Mouse (Mus musculus): ENCODE measurements around the gene Ptch1. TPM values are rescaled to one million over a fixed set of nuclear protein-coding genes. Genes with fewer than 3 reads are reported as not detected.

The Ptch1 gene
- total and polyA plus RNA-seq, 3 experiments, result 7.5 to 79.0 (median 23.4) TPM

- Histone ChIP-seq H3K4me3 (ENCODE audit: control insufficient read depth in 1 of 2, insufficient read depth in 1 of 2, low read depth in 2 of 2, low read length in 2 of 2) (no peak overlapping the region), H3K27ac (ENCODE audit: control insufficient read depth, low read depth, low read length) (no peak overlapping the region), H3K4me1 (ENCODE audit: control insufficient read depth in 1 of 2, insufficient read depth in 2 of 2, low read length in 2 of 2) (no peaks in the 10 kb centered on the region), H3K79me2 (ENCODE audit: control insufficient read depth, insufficient read depth, low read length, poor library complexity) (no peaks in the 10 kb centered on the region), H3K9me3 (replicated peaks; ENCODE audit: insufficient read depth, low read length) (no peaks in the 10 kb centered on the region), H3K9ac (ENCODE audit: control insufficient read depth, low read depth, low read length, poor library complexity, severe bottlenecking) (no peak overlapping the region), H3K36me3 (ENCODE audit: control insufficient read depth in 1 of 2, insufficient read depth in 2 of 2, low read length in 2 of 2) (no peaks in the 10 kb centered on the region), H3K27me3 (ENCODE audit: control insufficient read depth in 1 of 2, insufficient read depth in 2 of 2, low read length in 2 of 2) (peaks cover 0 to 3% of the 10 kb centered on the region in 2 experiments; a peak in 1 of 4 replicates)
- no peak for DNase-seq (ENCODE audit: low read depth, low spot score)
- no peak for TF ChIP-seq EP300 (IDR thresholded peaks at IDR 0.05; ENCODE audit: low read depth in 1 of 2, low read length in 2 of 2)
- TF ChIP-seq NELFE (IDR thresholded peaks at IDR 0.05; ENCODE audit: low read depth, low read length), result no peak
- TF ChIP-seq JUND (IDR thresholded peaks at IDR 0.05; ENCODE audit: low read depth, low read length), result no peak
- 0 out of 2 replicates have a peak, but pooled peaks have one; percentile 5 for TF ChIP-seq SMC3 (IDR thresholded peaks at IDR 0.05; ENCODE audit: low read depth, low read length)
- TF ChIP-seq CTCF (IDR thresholded peaks at IDR 0.05 in 2 of 3, conservative IDR thresholded peaks at IDR 0.05 in 1 of 3; ENCODE audit: control insufficient read depth in 1 of 3, insufficient read depth in 1 of 3, low read depth in 2 of 3, low read length in 3 of 3, poor library complexity in 1 of 3, severe bottlenecking in 1 of 3), result peak in 1 of 3 experiments; percentile 14; a peak in 1 of 6 replicates
Observed at GRCm38 (mm10) chr13:63502391-63502790, 71.0 kb downstream of the Ptch1 start.

- no peaks in the 10 kb centered on the region for H3K9me3 ChIP-seq (replicated peaks; ENCODE audit: insufficient read depth, low read length)
- no peak overlapping the region for H3K9ac ChIP-seq (ENCODE audit: control insufficient read depth, low read depth, low read length, poor library complexity, severe bottlenecking)
- no peaks in the 10 kb centered on the region for H3K4me1 ChIP-seq (ENCODE audit: control insufficient read depth in 1 of 2, insufficient read depth in 2 of 2, low read length in 2 of 2)
Observed at GRCm38 (mm10) chr13:63499489-63499888, 73.9 kb downstream of the Ptch1 start.

GRCm38 (mm10) chr13:63496646-63497582, 76.5 kb downstream of the Ptch1 start, which contains the start of gene Fancc:
Gene Fancc, minus strand, starts transcription at chr13:63497278.
- Histone ChIP-seq H3K79me2 (ENCODE audit: control insufficient read depth, insufficient read depth, low read length, poor library complexity) (no peaks in the 10 kb centered on the region), H3K27ac (ENCODE audit: control insufficient read depth, low read depth, low read length) (no peak within 1 kb of the TSS), H3K9ac (ENCODE audit: control insufficient read depth, low read depth, low read length, poor library complexity, severe bottlenecking) (no peak within 1 kb of the TSS), H3K9me3 (replicated peaks; ENCODE audit: insufficient read depth, low read length) (no peaks in the 10 kb centered on the region), H3K4me1 (ENCODE audit: control insufficient read depth in 1 of 2, insufficient read depth in 2 of 2, low read length in 2 of 2) (no peaks in the 10 kb centered on the region), H3K36me3 (ENCODE audit: control insufficient read depth in 1 of 2, insufficient read depth in 2 of 2, low read length in 2 of 2) (no peaks in the 10 kb centered on the region), H3K27me3 (ENCODE audit: control insufficient read depth in 1 of 2, insufficient read depth in 2 of 2, low read length in 2 of 2) (peaks cover 2 to 7% of the 10 kb centered on the region in 2 experiments), H3K4me3 (ENCODE audit: control insufficient read depth in 1 of 2, insufficient read depth in 1 of 2, low read depth in 2 of 2, low read length in 2 of 2) (no peak within 1 kb of the TSS)
- no peak for TF ChIP-seq GATA1 (IDR thresholded peaks at IDR 0.05; ENCODE audit: low read depth, low read length)
- TF ChIP-seq ETS1 (IDR thresholded peaks at IDR 0.05; ENCODE audit: low read depth, low read length), result no peak
- no peak for TF ChIP-seq RAD21 (IDR thresholded peaks at IDR 0.05; ENCODE audit: low read depth, low read length)
- TF ChIP-seq SMC3 (IDR thresholded peaks at IDR 0.05; ENCODE audit: low read depth, low read length), result no peak
- TF ChIP-seq MAFK (IDR thresholded peaks at IDR 0.05; ENCODE audit: borderline replicate concordance, low read depth, low read length), result no peak
- DNase-seq (ENCODE audit: low read depth, low spot score), result no peak

More at GRCm38 (mm10) chr13:63499489-63499888, 73.9 kb downstream of the Ptch1 start:
- H3K36me3 ChIP-seq (ENCODE audit: control insufficient read depth in 1 of 2, insufficient read depth in 2 of 2, low read length in 2 of 2), result no peaks in the 10 kb centered on the region
- peaks cover 2 to 3% of the 10 kb centered on the region in 2 experiments; a peak in 3 of 4 replicates for H3K27me3 ChIP-seq (ENCODE audit: control insufficient read depth in 1 of 2, insufficient read depth in 2 of 2, low read length in 2 of 2)
- no peak overlapping the region for H3K4me3 ChIP-seq (ENCODE audit: control insufficient read depth in 1 of 2, insufficient read depth in 1 of 2, low read depth in 2 of 2, low read length in 2 of 2)
- no peak overlapping the region for H3K27ac ChIP-seq (ENCODE audit: control insufficient read depth, low read depth, low read length)
- no peak for DNase-seq (ENCODE audit: low read depth, low spot score)
- H3K79me2 ChIP-seq (ENCODE audit: control insufficient read depth, insufficient read depth, low read length, poor library complexity), result no peaks in the 10 kb centered on the region
- no peak for TF ChIP-seq ZNF384 (IDR thresholded peaks at IDR 0.05; ENCODE audit: low read depth, low read length)
- no peak for TF ChIP-seq CHD1 (IDR thresholded peaks at IDR 0.05; ENCODE audit: low read depth, low read length)
- no peak for TF ChIP-seq TBP (IDR thresholded peaks at IDR 0.05; ENCODE audit: low read depth, low read length)
